Mouse (Mus musculus) ES-E14 (cell line): ENCODE data around the gene Tnpo2. TPM values are rescaled to one million over a fixed set of nuclear protein-coding genes. Genes with fewer than 3 reads are reported as not detected.

ENCODE experiments used
- DNase-seq: peaks from one replicate; pipeline ENCODE4 v3.0.0-alpha.2; 2013; ENCODE audit warnings: low read depth, low spot score
- H3K27ac ChIP-seq: 2 replicates; pipeline ENCODE4 v1.5.1; 2012; ENCODE audit warnings: low read depth, mild to moderate bottlenecking, low read length, moderate library complexity, mixed read lengths; ENCODE audit not compliant: poor library complexity, insufficient read depth, severe bottlenecking
- H3K36me3 ChIP-seq: 2 replicates; pipeline ENCODE4 v1.6.1; 2012; ENCODE audit warnings: mild to moderate bottlenecking, low read length, moderate library complexity, mixed read lengths; ENCODE audit not compliant: control insufficient read depth, poor library complexity, insufficient read depth, severe bottlenecking
- H3K4me1 ChIP-seq, 2 experiments: fragments of 150-350 bp in 1 of 2; sonication (generic) in 1 of 2; 2 replicates each; pipeline ENCODE4 v1.6.1; 2012; ENCODE audit warnings: low read length in 2 of 2, mild to moderate bottlenecking in 1 of 2, mixed read lengths in 1 of 2; ENCODE audit not compliant: control insufficient read depth in 2 of 2, insufficient read depth in 2 of 2, poor library complexity in 1 of 2
- H3K4me3 ChIP-seq, 2 experiments: fragments of 150-350 bp in 1 of 2; sonication (generic) in 1 of 2; 2 replicates each; pipeline ENCODE4 v1.5.1; 2012; ENCODE audit warnings: low read length in 2 of 2, low read depth in 1 of 2, mild to moderate bottlenecking in 1 of 2, mixed read lengths in 1 of 2; ENCODE audit not compliant: insufficient read depth in 1 of 2, poor library complexity in 1 of 2, severe bottlenecking in 1 of 2
- H3K9ac ChIP-seq: 2 replicates; pipeline ENCODE4 v1.6.1; 2012; ENCODE audit warnings: low read depth, mild to moderate bottlenecking, low read length, mixed read lengths; ENCODE audit not compliant: poor library complexity, insufficient read depth, severe bottlenecking
- H3K9me3 ChIP-seq: fragments of 150-350 bp; sonication (generic); 2 replicates; pipeline ENCODE4 v1.6.1; 2012; ENCODE audit warnings: low read depth, mild to moderate bottlenecking, low read length; ENCODE audit not compliant: control insufficient read depth, insufficient read depth
- CHD2 ChIP-seq: IDR thresholded peaks from 2 replicates; pipeline ENCODE4 v1.6.1; 2014; ENCODE audit warnings: mild to moderate bottlenecking, low read depth, low read length, inconsistent platforms
- HCFC1 ChIP-seq: IDR thresholded peaks from 2 replicates; pipeline ENCODE4 v1.6.1; 2012; ENCODE audit warnings: low read length, inconsistent platforms, borderline replicate concordance; ENCODE audit not compliant: insufficient read depth
- MAFK ChIP-seq: IDR thresholded peaks from 2 replicates; pipeline ENCODE4 v1.6.1; 2014; ENCODE audit warnings: mild to moderate bottlenecking, low read depth, low read length, inconsistent platforms; ENCODE audit not compliant: insufficient read depth
- ZC3H11A ChIP-seq: IDR thresholded peaks from 2 replicates; pipeline ENCODE4 v1.6.1; 2012; ENCODE audit warnings: low read depth, mild to moderate bottlenecking, inconsistent platforms, low read length, borderline replicate concordance
- ZNF384 ChIP-seq: IDR thresholded peaks from 2 replicates; pipeline ENCODE4 v1.6.1; 2012; ENCODE audit warnings: low read depth, low read length, inconsistent platforms
- in situ Hi-C, 2 experiments: fragments of 600-800 bp; cut with MboI; formaldehyde crosslinking; loops; one replicate each; pipeline ENCODE4 v1.15.1; 2025; ENCODE audit warnings: low sequenced_read_pairs in 2 of 2, inconsistent platforms in 1 of 2; ENCODE audit not compliant: unreplicated experiment in 2 of 2
- total RNA-seq: library from RNA; depleted of rRNA; stranded (reverse); fragments of 300-350 nt; gene quantifications from 2 replicates; pipeline ENCODE4 v1.2.3, GENCODE M21; 2012

Gene Tnpo2
- total RNA-seq, 1 experiment = 101 TPM

- no peak overlapping the region for H3K27ac ChIP-seq
- no peaks in the 10 kb centered on the region for H3K9me3 ChIP-seq
- peak; percentile 93 for DNase-seq
- TF ChIP-seq HCFC1 (no peak; the same call in 1 of the 2 replicates), ZC3H11A (no peak), CHD2 (no peak), MAFK (no peak), ZNF384 (no peak)
- H3K4me3 ChIP-seq = peak overlapping the region; percentile 24 to 47; a peak in 3 of 4 replicates
- H3K4me1 ChIP-seq = peaks cover 0 to 24% of the 10 kb centered on the region in 2 experiments; a peak in 3 of 4 replicates
- H3K9ac ChIP-seq = peak overlapping the region; percentile 62
- H3K36me3 ChIP-seq = peaks cover 44% of the 10 kb centered on the region
- in situ Hi-C loops = no loop called here
Measured at GRCm38 (mm10) chr8:84997649-84998295, 38.9 kb upstream of the Tnpo2 start.

DNA sequence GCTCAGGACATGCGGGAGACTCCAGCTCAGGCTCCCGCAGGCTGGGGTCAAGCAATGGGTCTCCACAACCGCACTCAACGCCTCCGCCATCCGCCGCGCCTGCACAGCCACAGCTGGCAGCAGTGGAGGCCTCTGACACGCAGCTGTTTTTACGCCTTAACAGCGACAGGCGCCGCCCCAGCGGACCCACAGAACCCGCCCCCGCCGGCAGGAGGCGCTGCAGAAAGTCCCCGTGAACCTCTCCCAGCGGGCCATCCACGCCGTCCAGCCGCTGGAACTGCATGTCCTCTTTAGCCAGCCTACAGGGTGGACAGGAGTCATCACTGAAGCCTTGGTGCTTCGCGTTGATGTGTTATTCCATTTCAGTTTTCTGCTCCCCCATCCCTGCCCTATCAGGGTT, 29.0 kb upstream of the Tnpo2 start:
- Histone ChIP-seq H3K36me3 (peaks cover 2% of the 10 kb centered on the region; the same call in 1 of the 2 replicates), H3K4me1 (peaks cover 0 to 11% of the 10 kb centered on the region in 2 experiments; a peak in 1 of 4 replicates), H3K9ac (peak overlapping the region; percentile 50; the same call in 1 of the 2 replicates), H3K27ac (no peak overlapping the region), H3K4me3 (peak overlapping the region; percentile 33 to 57), H3K9me3 (no peaks in the 10 kb centered on the region)
- no peak for TF ChIP-seq ZNF384
- no peak for TF ChIP-seq CHD2
- TF ChIP-seq MAFK = no peak
- no peak for TF ChIP-seq ZC3H11A
- TF ChIP-seq HCFC1 = no peak
- in situ Hi-C loops = no loop called here
- no peak for DNase-seq

- Histone ChIP-seq H3K9ac (no peak overlapping the region), H3K36me3 (no peaks in the 10 kb centered on the region), H3K4me1 (peaks cover 0 to 17% of the 10 kb centered on the region in 2 experiments; a peak in 2 of 4 replicates), H3K4me3 (no peak overlapping the region), H3K27ac (no peak overlapping the region), H3K9me3 (no peaks in the 10 kb centered on the region)
- TF ChIP-seq HCFC1 (no peak), ZC3H11A (no peak), CHD2 (no peak), MAFK (no peak), ZNF384 (no peak)
- in situ Hi-C loops = no loop called here
- no peak for DNase-seq
Measured at GRCm38 (mm10) chr8:85011242-85011641, 25.5 kb upstream of the Tnpo2 start.

GRCm38 (mm10) chr8:85013230-85013840, 23.4 kb upstream of the Tnpo2 start:
- no peak overlapping the region for H3K27ac ChIP-seq
- peaks cover 2 to 15% of the 10 kb centered on the region in 2 experiments; a peak in 2 of 4 replicates for H3K4me1 ChIP-seq
- peak; percentile 79 for DNase-seq
- TF ChIP-seq ZC3H11A (no peak), HCFC1 (no peak), CHD2 (no peak), MAFK (no peak), ZNF384 (no peak)
- peaks cover 8% of the 10 kb centered on the region for H3K36me3 ChIP-seq
- in situ Hi-C loops = no loop called here
- H3K9me3 ChIP-seq = no peaks in the 10 kb centered on the region
- peak overlapping the region; percentile 53 to 63; a peak in 3 of 4 replicates for H3K4me3 ChIP-seq
- no peak overlapping the region; the same call in 1 of the 2 replicates for H3K9ac ChIP-seq
